Mouse (Mus musculus) inflammation-experienced regulatory T-cells, adult 6 months (primary cell): ENCODE measurements at regions not wholly inside any gene's neighbourhood (a gene's known extent, or its start where the extent isn't known, plus 50 kb on each side); places are given as distances from the start of the nearest gene placed in this dataset.
"Not testable (repeated sequence)": the region's sequence is repeated elsewhere in the genome, so short reads cannot be mapped to it uniquely, and the experiment has no call there.

Source experiments
- ATAC-seq: one replicate; pipeline ENCODE4 v1.8.0; 2017

DNA sequence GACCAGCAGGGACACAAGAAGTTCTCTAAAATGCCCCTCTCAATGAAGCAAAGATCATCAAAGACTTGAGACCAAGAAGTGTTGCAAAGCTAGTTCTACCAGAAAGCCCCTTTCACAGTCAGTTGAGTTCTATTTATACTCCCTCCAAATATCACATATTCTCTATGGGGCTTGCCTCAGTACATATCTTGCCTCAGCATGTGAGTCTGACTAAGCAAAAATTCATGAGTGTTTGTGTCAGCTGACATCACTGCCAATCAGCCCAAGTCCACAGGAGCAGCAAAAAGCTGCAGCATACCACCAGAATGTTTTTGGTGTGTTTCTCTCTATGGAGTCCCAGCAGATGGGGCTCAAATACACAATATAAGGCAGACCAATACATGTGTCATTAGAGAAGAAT, 631.6 kb downstream of the Rpia start:
- no peak for ATAC-seq

- ATAC-seq = not testable (repeated sequence)
Observed at GRCm38 (mm10) chr6:70155771-70156170, 636.3 kb downstream of the Rpia start.

DNA sequence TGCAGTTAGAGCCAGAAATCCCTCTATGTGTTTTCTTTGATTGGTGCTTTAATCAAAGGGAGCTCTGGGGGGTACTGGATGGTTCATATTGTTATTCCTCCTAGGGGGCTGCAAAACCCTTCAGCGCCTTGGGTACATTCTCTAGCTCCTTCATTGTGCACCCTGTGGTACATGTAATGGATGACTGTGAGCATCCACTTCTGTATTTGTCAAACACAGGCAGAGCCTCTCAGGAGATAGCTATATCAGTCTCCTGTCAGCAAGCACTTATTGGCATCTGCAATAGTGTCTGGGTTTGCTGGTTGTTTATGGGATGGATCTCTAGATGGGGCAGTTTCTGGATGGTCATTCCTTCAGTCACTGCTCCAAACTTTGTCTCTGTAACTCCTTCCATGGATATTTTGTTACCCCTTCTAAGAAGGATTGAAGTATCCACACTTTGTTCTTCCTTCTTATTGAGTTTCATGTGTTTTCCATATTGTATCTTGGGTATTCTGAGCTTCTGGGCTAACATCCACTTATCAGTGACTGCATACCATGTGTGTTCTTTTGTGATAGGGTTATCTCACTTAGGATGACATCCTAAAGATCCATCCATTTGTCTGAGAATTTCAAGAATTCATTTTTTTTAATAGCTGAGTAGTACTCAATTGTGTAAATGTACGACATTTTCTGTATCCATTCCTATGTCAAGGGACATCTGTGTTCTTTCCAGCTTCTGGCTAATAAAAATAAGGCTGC, 640.8 kb downstream of the Rpia start:
- not testable (repeated sequence) for ATAC-seq

GRCm38 (mm10) chr6:70146986-70147385, 645.0 kb downstream of the Rpia start:
- ATAC-seq = no peak

DNA sequence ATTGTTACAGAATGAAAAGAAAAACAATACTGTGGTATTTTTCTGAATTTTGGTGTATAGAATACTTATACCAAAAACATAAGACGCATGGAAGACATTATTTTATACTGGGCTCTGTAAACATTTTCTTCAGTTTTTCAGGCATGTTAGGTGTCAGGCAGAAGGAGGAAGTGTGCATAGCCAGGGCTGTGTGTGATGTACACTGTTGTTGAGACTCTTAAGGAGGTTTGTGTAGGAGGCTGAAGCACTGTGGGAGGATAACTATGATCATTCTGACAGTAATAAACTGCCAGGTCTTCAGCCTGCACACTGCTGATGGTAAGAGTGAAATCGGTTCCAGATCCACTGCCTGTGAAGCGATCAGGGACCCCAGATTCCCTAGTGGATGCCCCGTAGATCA, 648.7 kb downstream of the Rpia start:
- not testable (repeated sequence) for ATAC-seq

DNA sequence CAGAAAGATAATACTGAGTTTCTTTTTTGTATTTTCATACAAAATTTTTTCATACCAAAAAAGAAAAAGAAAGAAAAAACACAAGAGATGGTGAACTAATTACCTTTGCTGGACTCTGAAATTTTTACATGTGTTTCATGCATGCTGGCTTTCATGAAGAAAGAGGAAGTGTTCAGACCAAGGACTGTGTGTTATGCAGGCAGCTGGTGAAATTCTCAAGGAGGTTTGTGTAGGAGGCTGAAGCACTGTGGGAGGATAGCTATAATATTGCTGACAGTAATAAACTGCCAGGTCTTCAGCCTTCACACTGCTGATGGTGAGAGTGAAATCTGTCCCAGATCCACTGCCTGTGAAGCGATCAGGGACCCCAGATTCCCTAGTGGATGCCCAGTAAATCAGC, 675.2 kb downstream of the Rpia start:
- no peak for ATAC-seq

GRCm38 (mm10) chr6:70111892-70112291, 680.1 kb downstream of the Rpia start:
- no peak for ATAC-seq

- not testable (repeated sequence) for ATAC-seq
Observed at GRCm38 (mm10) chr6:70109412-70109811, 682.6 kb downstream of the Rpia start.

DNA sequence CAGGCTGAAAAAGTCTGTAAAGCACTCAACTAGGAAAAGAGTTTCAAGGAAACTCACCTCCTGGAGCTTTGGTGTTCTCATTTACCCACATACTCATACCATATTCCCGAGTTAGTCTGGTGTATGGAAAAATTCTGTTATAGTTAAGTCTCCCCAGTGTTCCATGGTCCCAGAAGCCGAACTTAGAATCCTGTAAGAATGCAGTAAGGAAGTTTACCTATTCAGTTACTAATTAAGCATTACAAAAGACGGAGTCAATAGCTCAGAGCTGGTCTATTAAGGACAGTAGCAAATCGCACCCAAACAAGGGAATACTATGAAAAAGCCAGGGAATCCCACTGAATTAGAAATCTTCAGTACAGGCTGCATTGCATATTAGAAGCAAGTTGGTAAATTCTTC, 688.3 kb downstream of the Rpia start:
- no peak for ATAC-seq

- peak; percentile 71 for ATAC-seq
Observed at GRCm38 (mm10) chr6:70103174-70103573, 688.9 kb downstream of the Rpia start.

DNA sequence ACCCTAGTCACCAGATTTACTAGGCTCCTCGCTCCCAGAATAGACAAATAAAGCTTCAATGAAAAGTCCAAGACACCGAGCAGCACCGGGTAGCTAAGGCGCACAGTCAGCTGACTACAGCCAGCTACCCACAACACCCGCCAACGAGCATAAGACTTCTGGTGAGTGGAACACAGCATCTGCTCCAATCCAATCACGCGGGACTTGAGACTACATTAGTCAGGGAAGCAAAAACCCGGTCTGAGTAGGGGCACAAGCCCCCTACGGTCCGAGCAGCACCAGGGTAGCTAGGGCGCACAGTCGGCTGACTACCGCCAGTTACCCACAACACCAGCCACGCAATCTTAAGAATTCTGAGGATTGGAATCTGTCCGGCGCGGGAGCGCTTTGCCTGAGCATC, 704.0 kb downstream of the Rpia start:
- ATAC-seq = no peak

GRCm38 (mm10) chr6:70073841-70074240, 718.2 kb downstream of the Rpia start:
- no peak for ATAC-seq

GRCm38 (mm10) chr6:70072007-70072406, 720.0 kb downstream of the Rpia start:
- no peak for ATAC-seq

DNA sequence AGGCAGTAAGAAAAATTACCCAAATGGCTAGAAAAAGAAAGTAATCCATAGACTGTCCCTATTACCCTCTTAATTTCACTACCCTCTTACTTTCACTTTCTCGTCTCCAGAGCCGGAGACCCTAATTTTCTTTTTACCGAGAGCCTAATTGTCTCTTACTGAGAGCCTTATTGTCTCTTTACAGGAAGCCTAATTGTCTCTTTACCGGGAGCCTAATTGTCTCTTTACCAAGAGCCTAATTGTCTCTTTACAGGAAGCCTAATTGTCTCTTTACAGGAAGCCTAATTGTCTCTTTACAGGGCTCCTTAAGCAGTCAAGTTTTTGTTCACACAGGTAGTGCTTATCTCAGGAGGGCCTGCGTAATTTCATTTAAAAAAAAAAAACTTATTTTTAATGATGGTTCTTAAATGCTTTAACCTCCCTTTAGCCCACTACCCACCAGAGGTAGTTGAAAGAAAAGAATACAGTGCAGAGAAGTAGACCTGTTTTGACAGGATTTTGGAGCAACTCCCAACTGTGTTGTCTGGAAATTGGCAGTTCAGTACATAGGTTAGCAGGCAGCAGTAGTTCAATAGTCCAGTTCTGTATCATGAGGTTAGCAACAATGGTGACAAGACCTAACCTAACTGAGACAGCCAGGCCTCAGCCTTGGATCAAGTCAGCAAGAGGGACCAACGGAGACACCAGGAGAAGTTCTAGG, 724.2 kb downstream of the Rpia start:
- no peak for ATAC-seq

DNA sequence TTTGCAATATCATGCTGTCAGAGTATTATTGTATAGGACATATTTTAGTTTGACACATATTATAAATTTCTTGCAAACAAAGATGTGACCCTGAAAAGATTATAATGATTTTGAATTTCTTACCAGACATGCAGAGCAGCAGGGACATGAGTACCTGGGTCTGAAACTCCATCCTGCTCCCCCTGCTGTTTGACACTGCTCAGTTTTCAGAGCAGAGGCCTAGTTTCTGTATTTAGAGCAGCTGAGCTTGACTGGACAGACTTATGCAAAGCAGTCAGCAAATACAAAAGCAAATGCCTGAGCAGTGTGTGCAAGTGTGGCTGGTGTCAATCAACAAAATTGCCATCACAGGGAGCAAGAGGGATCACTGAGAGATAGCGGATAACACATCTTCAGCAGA, 733.0 kb downstream of the Rpia start:
- ATAC-seq = no peak

DNA sequence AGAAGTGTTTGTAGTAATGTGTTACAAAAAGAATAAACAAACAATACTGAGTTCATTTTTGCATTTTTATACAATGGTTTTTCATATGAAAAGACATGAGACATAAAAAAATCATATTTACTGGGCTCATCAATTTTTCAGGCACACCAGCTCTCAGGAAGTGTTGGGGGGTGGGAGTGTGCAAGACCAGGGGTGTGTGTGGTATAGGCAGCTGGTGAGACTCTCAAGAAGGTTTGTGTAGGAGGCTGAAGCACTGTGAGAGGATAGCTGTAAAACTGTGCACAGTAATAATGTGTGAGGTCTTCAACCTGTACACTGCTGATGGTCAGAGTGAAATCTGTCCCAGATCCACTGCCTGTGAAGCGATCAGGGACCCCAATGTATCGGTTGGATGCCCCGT, 733.7 kb downstream of the Rpia start:
- no peak for ATAC-seq

GRCm38 (mm10) chr6:70040894-70041293, 751.1 kb downstream of the Rpia start:
- no peak for ATAC-seq

GRCm38 (mm10) chr6:70033674-70034073, 758.4 kb downstream of the Rpia start:
- no peak for ATAC-seq

- ATAC-seq = no peak
Observed at GRCm38 (mm10) chr6:70011555-70011954, 780.5 kb downstream of the Rpia start.
